Comparison of ENCODE assay signal across 8 mouse cellular contexts in genomic region chr12:53032762-53033161, GRCm38 (mm10).
DNase-seq lines count a peak whose midpoint lies in the region; TF ChIP-seq lines count a peak whose summit lies in the region.

No protein-coding gene starts in this region.

- no peak for TF ChIP-seq POLR2A in embryonic fibroblast, embryonic 13.5 days (IDR thresholded peaks at IDR 0.05; ENCODE audit: low read depth, low read length)
- no peak for TF ChIP-seq POLR2A in olfactory bulb, adult 2 months (IDR thresholded peaks at IDR 0.05; ENCODE audit: insufficient read depth, low read depth, low read length)

- peaks cover 1% of the 10 kb centered on the region; the same call in 1 of the 2 replicates for H3K4me1 ChIP-seq in embryonic fibroblast, embryonic 13.5 days (ENCODE audit: control insufficient read depth, insufficient read depth, low read length)
- peaks cover 5% of the 10 kb centered on the region for H3K4me1 ChIP-seq in olfactory bulb, adult 2 months (ENCODE audit: control insufficient read depth, insufficient read depth, low read length)

- peak overlapping the region; percentile 41; the same call in 1 of the 2 replicates for H3K27ac ChIP-seq in embryonic fibroblast, embryonic 13.5 days (ENCODE audit: insufficient read depth, low read length)
- peak overlapping the region; percentile 99 for H3K27ac ChIP-seq in olfactory bulb, adult 2 months (ENCODE audit: insufficient read depth, low read depth, low read length)

- no peak for TF ChIP-seq CTCF in embryonic fibroblast, embryonic 13.5 days (IDR thresholded peaks at IDR 0.05; ENCODE audit: borderline replicate concordance, insufficient read depth, low read length)
- TF ChIP-seq CTCF in olfactory bulb, adult 2 months (IDR thresholded peaks at IDR 0.05; ENCODE audit: insufficient read depth, low read depth, low read length) = no peak

- WGBS in olfactory bulb, adult 2 months = 22% methylated on average over 7 of the region's 7 CpGs

- intact Hi-C loops in heart, postnatal 36 days (cut with DNase I) = no loop called here

- peak; percentile 22 for DNase-seq in layer of hippocampus, adult 11-12 months (ENCODE audit: low spot score)
- DNase-seq in layer of hippocampus, adult 9-10 months (ENCODE audit: low spot score) = no peak
- DNase-seq in adrenal gland, postnatal 25 days = peak; percentile 8
- peak; percentile 25 to 40 for DNase-seq in heart, postnatal 36 days
- peak; percentile 28 to 41 for DNase-seq in layer of hippocampus, adult 8-10 months (ENCODE audit: low spot score in 2 of 2)
- DNase-seq in urinary bladder, postnatal 4 days (ENCODE audit: low spot score in 2 of 2) = no peak

- H3K4me3 ChIP-seq in embryonic fibroblast, embryonic 13.5 days (ENCODE audit: insufficient read depth, low read length) = no peak overlapping the region
- H3K4me3 ChIP-seq in olfactory bulb, adult 2 months (ENCODE audit: insufficient read depth, low read depth, low read length) = no peak overlapping the region

Comparison
In these comparisons a context has a peak if more than half of its experiments do, and no peak if none do; other contexts are left out.
1. DNase-seq: peak in layer of hippocampus, adult 11-12 months (single experiment), adrenal gland, postnatal 25 days (single experiment), heart, postnatal 36 days (2 of 2) and layer of hippocampus, adult 8-10 months (2 of 2); none in layer of hippocampus, adult 9-10 months (single experiment) and urinary bladder, postnatal 4 days (0 of 2).